Mouse (Mus musculus) stomach, postnatal 0 days (tissue): ENCODE measurements at regions not wholly inside any gene's neighbourhood (a gene's known extent, or its start where the extent isn't known, plus 50 kb on each side); places are given as distances from the start of the nearest gene placed in this dataset.

ENCODE experiments used
- ATAC-seq: fragments of 200-750 bp; cut with Nextera tagmentation; 2 replicates; pipeline ENCODE4 v1.8.0; 2017; ENCODE audit not compliant: low FRiP score, low TSS enrichment
- DNase-seq: peaks from one replicate; pipeline ENCODE4 v3.0.0-alpha.2; 2016; ENCODE audit warnings: low spot score
- H3K27ac ChIP-seq: fragments of 300-500 bp; sonication (generic); replicated peaks from 2 replicates; pipeline ENCODE4 v1.5.1; 2014; ENCODE audit warnings: mild to moderate bottlenecking, control low read depth
- H3K27me3 ChIP-seq: fragments of 300-500 bp; sonication (generic); 2 replicates; pipeline ENCODE4 v1.6.1; 2014; ENCODE audit warnings: low read length; ENCODE audit not compliant: control insufficient read depth, insufficient read depth
- H3K36me3 ChIP-seq: fragments of 300-500 bp; sonication (generic); 2 replicates; pipeline ENCODE4 v1.6.1; 2014; ENCODE audit warnings: low read length, mixed read lengths; ENCODE audit not compliant: control insufficient read depth, insufficient read depth
- H3K4me1 ChIP-seq: fragments of 300-500 bp; sonication (generic); replicated peaks from 2 replicates; pipeline ENCODE4 v1.6.1; 2014; ENCODE audit warnings: antibody characterized with exemption; ENCODE audit not compliant: control insufficient read depth, insufficient read depth
- H3K4me2 ChIP-seq: fragments of 300-500 bp; sonication (generic); replicated peaks from 2 replicates; pipeline ENCODE4 v1.6.1; 2014; ENCODE audit warnings: low read depth, mild to moderate bottlenecking, control low read depth, moderate library complexity
- H3K4me3 ChIP-seq: fragments of 300-500 bp; sonication (generic); 2 replicates; pipeline ENCODE4 v1.5.1; 2014; ENCODE audit warnings: low read depth, low read length, control low read depth
- H3K9ac ChIP-seq: fragments of 300-500 bp; sonication (generic); 2 replicates; pipeline ENCODE4 v1.6.1; 2014; ENCODE audit warnings: mild to moderate bottlenecking, low read length, control low read depth, mixed read lengths
- H3K9me3 ChIP-seq: fragments of 300-500 bp; sonication (generic); 2 replicates; pipeline ENCODE4 v1.6.1; 2016; ENCODE audit warnings: low read length; ENCODE audit not compliant: control insufficient read depth
- CTCF ChIP-seq: IDR thresholded peaks from 2 replicates; pipeline ENCODE4 v1.5.1; 2016; ENCODE audit warnings: antibody characterized with exemption, low read depth, mild to moderate bottlenecking, moderate library complexity
- EP300 ChIP-seq: optimal IDR thresholded peaks from 2 replicates; pipeline ENCODE3; 2016; ENCODE audit warnings: antibody characterized with exemption
- WGBS: fragments of 180-500 bp; shearing (Covaris S2); extraction: QIAGEN DNeasy Blood & Tissue Kit; methylation state at CpG from one replicate; pipeline ENCODE4 v1.1.7; 2014; 5-methylcytosine and 5-hydroxymethylcytosine counted together

GRCm38 (mm10) chr5:119480191-119481190 lies 190.0 kb upstream of the Tbx3 start:
- TF ChIP-seq CTCF (no peak), EP300 (no peak)
- WGBS: 30% methylated on average over 28 of the region's 28 CpGs
- Histone ChIP-seq H3K9ac (no peak overlapping the region), H3K4me2 (no peak overlapping the region), H3K27me3 (no peaks in the 10 kb centered on the region), H3K36me3 (no peaks in the 10 kb centered on the region), H3K27ac (no peak overlapping the region), H3K9me3 (no peaks in the 10 kb centered on the region), H3K4me3 (no peak overlapping the region), H3K4me1 (no peaks in the 10 kb centered on the region)
- ATAC-seq: no peak
- DNase-seq: no peak

DNA sequence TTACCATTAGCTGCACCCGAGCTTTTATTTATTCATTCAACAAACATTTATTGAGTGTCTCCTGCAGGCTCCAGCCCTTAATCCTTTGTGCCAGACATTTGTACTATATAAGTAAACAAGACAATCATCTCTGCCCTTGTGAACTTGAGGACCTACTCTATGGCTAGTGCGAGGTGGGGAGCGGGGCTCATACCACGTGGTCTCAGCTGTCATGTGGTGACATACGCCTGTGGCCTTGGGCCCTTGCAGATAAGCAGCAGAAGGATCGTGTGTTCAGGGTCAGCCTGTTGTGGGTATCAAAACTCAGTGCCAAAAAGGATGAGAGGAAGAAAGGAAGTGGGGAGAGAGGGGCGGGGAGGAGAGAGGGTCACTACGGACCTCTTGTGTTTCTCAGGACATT lies 186.8 kb upstream of the Tbx3 start:
- Histone ChIP-seq H3K27ac (no peak overlapping the region), H3K4me2 (no peak overlapping the region), H3K4me3 (no peak overlapping the region), H3K4me1 (no peaks in the 10 kb centered on the region), H3K9me3 (no peaks in the 10 kb centered on the region), H3K36me3 (no peaks in the 10 kb centered on the region), H3K9ac (no peak overlapping the region), H3K27me3 (no peaks in the 10 kb centered on the region)
- no peak for DNase-seq
- no peak for TF ChIP-seq EP300
- no peak for TF ChIP-seq CTCF
- WGBS: 37% methylated on average over 8 of the region's 8 CpGs
- no peak for ATAC-seq

- Histone ChIP-seq H3K4me2 (no peak overlapping the region), H3K9ac (no peak overlapping the region), H3K27ac (no peak overlapping the region), H3K9me3 (no peaks in the 10 kb centered on the region), H3K27me3 (no peaks in the 10 kb centered on the region), H3K4me3 (no peak overlapping the region), H3K4me1 (no peaks in the 10 kb centered on the region), H3K36me3 (no peaks in the 10 kb centered on the region)
- TF ChIP-seq CTCF: no peak
- no peak for TF ChIP-seq EP300
- ATAC-seq (no peak), DNase-seq (no peak)
Measured at GRCm38 (mm10) chr5:119486196-119486595, 184.3 kb upstream of the Tbx3 start.

- no peak overlapping the region for H3K27ac ChIP-seq
- H3K4me2 ChIP-seq: no peak overlapping the region
- no peak for DNase-seq
- ATAC-seq: no peak
- no peaks in the 10 kb centered on the region for H3K9me3 ChIP-seq
- no peak overlapping the region for H3K4me3 ChIP-seq
- WGBS: 41% methylated on average over 8 of the region's 8 CpGs
- no peak overlapping the region for H3K9ac ChIP-seq
- H3K36me3 ChIP-seq: no peaks in the 10 kb centered on the region
- H3K4me1 ChIP-seq: no peaks in the 10 kb centered on the region
- H3K27me3 ChIP-seq: no peaks in the 10 kb centered on the region
- TF ChIP-seq CTCF (no peak), EP300 (no peak)
Measured at GRCm38 (mm10) chr5:119487184-119487583, 183.3 kb upstream of the Tbx3 start.

DNA sequence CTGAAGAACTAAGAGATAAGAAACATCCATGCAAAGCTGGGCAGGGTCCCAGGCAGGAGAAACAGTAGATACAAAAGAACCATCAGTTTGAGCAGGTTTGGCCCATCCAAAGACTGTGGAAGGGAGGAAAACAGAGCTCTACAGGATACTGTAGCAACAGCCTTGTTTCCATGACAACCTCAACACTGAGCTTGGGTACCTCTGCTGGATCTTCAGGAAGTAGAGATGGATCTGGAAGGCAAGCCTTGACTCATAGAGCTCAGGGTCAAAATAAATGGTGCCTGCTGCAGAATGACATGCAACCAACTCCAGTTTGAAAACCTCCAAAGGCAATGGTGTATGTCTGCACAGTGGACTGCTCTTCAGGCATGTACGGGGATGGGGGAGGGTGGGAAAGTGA lies 173.0 kb upstream of the Tbx3 start:
- no peak for DNase-seq
- Histone ChIP-seq H3K27ac (no peak overlapping the region), H3K4me2 (no peak overlapping the region), H3K9ac (no peak overlapping the region), H3K27me3 (no peaks in the 10 kb centered on the region), H3K9me3 (no peaks in the 10 kb centered on the region), H3K4me1 (no peaks in the 10 kb centered on the region), H3K36me3 (no peaks in the 10 kb centered on the region), H3K4me3 (no peak overlapping the region)
- 86% methylated on average over 1 of the region's 1 CpGs for whole genome bisulfite sequencing
- ATAC-seq: no peak
- TF ChIP-seq EP300 (no peak), CTCF (no peak)

- H3K9ac ChIP-seq: no peak overlapping the region
- TF ChIP-seq EP300 (no peak), CTCF (no peak)
- no peaks in the 10 kb centered on the region for H3K36me3 ChIP-seq
- no peak overlapping the region for H3K4me3 ChIP-seq
- WGBS: 67% methylated on average over 6 of the region's 6 CpGs
- no peak for ATAC-seq
- H3K27ac ChIP-seq: no peak overlapping the region
- H3K9me3 ChIP-seq: no peaks in the 10 kb centered on the region
- no peak overlapping the region for H3K4me2 ChIP-seq
- H3K27me3 ChIP-seq: no peaks in the 10 kb centered on the region
- no peaks in the 10 kb centered on the region for H3K4me1 ChIP-seq
- no peak for DNase-seq
Measured at GRCm38 (mm10) chr5:119498431-119498830, 172.0 kb upstream of the Tbx3 start.
